Mouse (Mus musculus): Measurements from ENCODE around the gene Olfr855. TPM values are rescaled to one million over a fixed set of nuclear protein-coding genes. Genes with fewer than 3 reads are reported as not detected.

Gene Olfr855
- total RNA-seq (2015), result not detected in 2 replicates
- 0.11 TPM in 1 of 2 replicates, not detected in the other for total RNA-seq (2017)

GRCm38 (mm10) chr9:19582317-19582716, at the start of gene Olfr855:
TSS of gene Olfr855 (plus strand) at chr9:19582617.
- no peak for ATAC-seq (ENCODE audit: poor library complexity, severe bottlenecking)

GRCm38 (mm10) chr9:19540976-19541375, 41.4 kb upstream of the Olfr855 start, which contains the start of gene Olfr853:
TSS of gene Olfr853 (minus strand) at chr9:19541076.
- ATAC-seq (ENCODE audit: poor library complexity, severe bottlenecking), result no peak

- ATAC-seq (ENCODE audit: poor library complexity, severe bottlenecking), result no peak
Observed at GRCm38 (mm10) chr9:19567282-19567681, 15.1 kb upstream of the Olfr855 start, which contains the start of gene Olfr854. TSS of gene Olfr854 (minus strand) at chr9:19567382.

- no peak for ATAC-seq (ENCODE audit: poor library complexity, severe bottlenecking)
Observed at GRCm38 (mm10) chr9:19621297-19621696, 38.9 kb downstream of the Olfr855 start.

- ATAC-seq (ENCODE audit: poor library complexity, severe bottlenecking), result peak; percentile 94
Observed at GRCm38 (mm10) chr9:19621843-19622822, 39.7 kb downstream of the Olfr855 start, which contains the start of gene Zfp317. TSS of gene Zfp317 (plus strand) at chr9:19622102.

GRCm38 (mm10) chr9:19629574-19629973, 47.2 kb downstream of the Olfr855 start:
- no peak for ATAC-seq (ENCODE audit: poor library complexity, severe bottlenecking)

Other genes with a start within 250 kb of the Olfr855 start
- not detected in 2 replicates for gene Olfr845, start 246.2 kb upstream of the Olfr855 start, total RNA-seq (2015)
- gene Olfr845, start 246.2 kb upstream of the Olfr855 start, total RNA-seq (2017), result not detected in 2 replicates
- not detected in 2 replicates for gene Olfr846, start 218.6 kb upstream of the Olfr855 start, total RNA-seq (2015)
- not detected in 2 replicates for gene Olfr846, start 218.6 kb upstream of the Olfr855 start, total RNA-seq (2017)
- gene Olfr847, start 203.9 kb upstream of the Olfr855 start, total RNA-seq (2015), result not detected in 2 replicates
- not detected in 2 replicates for gene Olfr847, start 203.9 kb upstream of the Olfr855 start, total RNA-seq (2017)
- not detected in 2 replicates for gene Olfr849, start 142.4 kb upstream of the Olfr855 start, total RNA-seq (2015)
- gene Olfr849, start 142.4 kb upstream of the Olfr855 start, total RNA-seq (2017), result not detected in 2 replicates
- not detected in 2 replicates for gene Olfr850, start 104.4 kb upstream of the Olfr855 start, total RNA-seq (2015)
- not detected in 2 replicates for gene Olfr850, start 104.4 kb upstream of the Olfr855 start, total RNA-seq (2017)
- not detected in 2 replicates for gene Olfr851, start 89.3 kb upstream of the Olfr855 start, total RNA-seq (2015)
- not detected in 2 replicates for gene Olfr851, start 89.3 kb upstream of the Olfr855 start, total RNA-seq (2017)
- gene Olfr853, start 41.5 kb upstream of the Olfr855 start, total RNA-seq (2015), result not detected in 2 replicates
- gene Olfr853, start 41.5 kb upstream of the Olfr855 start, total RNA-seq (2017), result not detected in 2 replicates
- not detected in 2 replicates for gene Olfr854, start 15.2 kb upstream of the Olfr855 start, total RNA-seq (2015)
- gene Olfr854, start 15.2 kb upstream of the Olfr855 start, total RNA-seq (2017), result not detected in 2 replicates
- gene Zfp317, start 39.5 kb downstream of the Olfr855 start, total RNA-seq (2015), result 8.8 and 9.2 TPM in 2 replicates
- 14.0 and 14.8 TPM in 2 replicates for gene Zfp317, start 39.5 kb downstream of the Olfr855 start, total RNA-seq (2017)
- not detected in 2 replicates for gene Olfr857, start 126.8 kb downstream of the Olfr855 start, total RNA-seq (2015)
- not detected in 2 replicates for gene Olfr857, start 126.8 kb downstream of the Olfr855 start, total RNA-seq (2017)
- gene Olfr58, start 197.7 kb downstream of the Olfr855 start, total RNA-seq (2015), result not detected in 2 replicates
- not detected in 2 replicates for gene Olfr58, start 197.7 kb downstream of the Olfr855 start, total RNA-seq (2017)
- gene Olfr859, start 222.3 kb downstream of the Olfr855 start, total RNA-seq (2015), result not detected in 2 replicates
- not detected in 2 replicates for gene Olfr859, start 222.3 kb downstream of the Olfr855 start, total RNA-seq (2017)